Mouse (Mus musculus): ENCODE data around the gene Taf15.

DNA sequence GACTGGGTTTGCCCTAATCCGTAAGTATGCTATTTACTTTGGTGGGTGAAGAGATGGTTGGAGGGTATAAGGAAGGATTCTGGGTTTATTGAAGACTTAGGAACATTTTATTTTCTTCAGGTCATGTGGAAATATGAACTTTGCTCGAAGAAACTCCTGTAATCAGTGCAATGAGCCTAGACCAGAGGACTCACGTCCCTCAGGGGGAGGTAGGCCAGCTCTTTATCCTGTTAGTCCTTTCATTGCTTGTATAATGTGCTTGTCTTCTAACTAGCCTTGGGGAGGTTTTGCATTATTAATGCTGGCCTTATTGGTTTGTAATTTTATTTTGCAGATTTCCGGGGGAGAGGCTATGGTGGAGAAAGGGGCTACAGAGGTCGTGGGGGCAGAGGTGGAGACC, 31.4 kb downstream of the Taf15 start:
- TF ChIP-seq CTCF (IDR thresholded peaks at IDR 0.05; ENCODE audit: low read depth): no peak
- no peak for TF ChIP-seq EP300 (IDR thresholded peaks at IDR 0.05; ENCODE audit: low read depth)

Measured in liver, embryonic 14.5 days (tissue).